Mouse (Mus musculus) liver, adult 2 months (tissue): ENCODE measurements at regions not wholly inside any gene's neighbourhood (a gene's known extent, or its start where the extent isn't known, plus 50 kb on each side); places are given as distances from the start of the nearest gene placed in this dataset.
A peak's percentile ranks its signal among the peaks of the same experiment; 100 is the strongest.

Experiments
- DNase-seq: peaks from one replicate; pipeline ENCODE4 v3.0.0-alpha.2; 2011; ENCODE audit warnings: low read depth, low spot score; ENCODE audit errors: extremely low read depth
- H3K27ac ChIP-seq: fragments of 200-500 bp; replicated peaks from 2 replicates; pipeline ENCODE4 v1.5.1; 2012; ENCODE audit warnings: low read depth, mild to moderate bottlenecking, control low read depth, inconsistent platforms, low read length; ENCODE audit not compliant: insufficient read depth
- H3K27me3 ChIP-seq: fragments of 200-500 bp; 2 replicates; pipeline ENCODE4 v1.6.1; 2012; ENCODE audit warnings: mild to moderate bottlenecking, moderate library complexity, low read length, inconsistent platforms; ENCODE audit not compliant: control insufficient read depth, insufficient read depth
- H3K36me3 ChIP-seq: fragments of 200-500 bp; 2 replicates; pipeline ENCODE4 v1.6.1; 2012; ENCODE audit warnings: low read length, inconsistent platforms; ENCODE audit not compliant: control insufficient read depth, insufficient read depth
- H3K4me1 ChIP-seq: fragments of 200-500 bp; 2 replicates; pipeline ENCODE4 v1.6.1; 2011; ENCODE audit warnings: low read length; ENCODE audit not compliant: control insufficient read depth, insufficient read depth
- H3K4me3 ChIP-seq: fragments of 200-500 bp; 2 replicates; pipeline ENCODE4 v1.5.1; 2011; ENCODE audit warnings: low read depth, mild to moderate bottlenecking, control low read depth, low read length, moderate library complexity; ENCODE audit not compliant: insufficient read depth
- H3K79me2 ChIP-seq: fragments of 200-500 bp; 2 replicates; pipeline ENCODE4 v1.6.1; 2012; ENCODE audit warnings: inconsistent platforms, mild to moderate bottlenecking, low read length, moderate library complexity; ENCODE audit not compliant: control insufficient read depth, insufficient read depth
- H3K9ac ChIP-seq: fragments of 200-500 bp; 2 replicates; pipeline ENCODE4 v1.6.1; 2012; ENCODE audit warnings: low read depth, mild to moderate bottlenecking, control low read depth, inconsistent platforms, low read length
- CTCF ChIP-seq: fragments of 200-500 bp; IDR thresholded peaks from 2 replicates; pipeline ENCODE4 v1.5.1; 2011; ENCODE audit warnings: low read depth, low read length, control low read depth
- POLR2A ChIP-seq: fragments of 200-500 bp; IDR thresholded peaks from 2 replicates; pipeline ENCODE4 v1.6.1; 2011; ENCODE audit warnings: low read length, control low read depth; ENCODE audit not compliant: insufficient read depth; ENCODE audit errors: extremely low read depth
- WGBS: fragments of 180-500 bp; shearing (Covaris S2); methylation state at CpG from one replicate; pipeline ENCODE4 v1.1.7; 2018; 5-methylcytosine and 5-hydroxymethylcytosine counted together

DNA sequence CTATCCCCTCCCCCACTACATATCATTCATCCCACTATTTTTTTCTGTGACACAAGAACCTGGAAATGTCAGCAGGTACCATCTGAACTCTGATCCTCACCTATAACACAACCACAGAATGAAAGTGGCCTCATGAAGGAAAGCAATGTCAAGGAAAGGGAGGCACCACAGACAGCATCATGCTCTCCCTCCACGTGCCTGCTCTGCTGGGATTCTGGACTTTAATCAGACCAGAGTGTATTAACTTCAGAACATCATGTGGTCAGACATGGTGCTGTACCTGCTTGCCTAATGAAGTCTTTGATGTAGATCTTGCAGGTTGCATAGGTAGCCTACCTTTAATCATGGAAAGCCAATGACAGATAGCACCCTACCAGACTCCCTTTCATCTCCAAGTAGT is 400.8 kb upstream of the Nrp1 start:
- Histone ChIP-seq H3K4me3 (no peak overlapping the region), H3K36me3 (no peaks in the 10 kb centered on the region), H3K27ac (no peak overlapping the region), H3K79me2 (no peaks in the 10 kb centered on the region), H3K4me1 (no peaks in the 10 kb centered on the region), H3K27me3 (no peaks in the 10 kb centered on the region), H3K9ac (no peak overlapping the region)
- no peak for DNase-seq
- WGBS, result 35% methylated on average over 1 of the region's 1 CpGs
- no peak for TF ChIP-seq POLR2A
- no peak for TF ChIP-seq CTCF

DNA sequence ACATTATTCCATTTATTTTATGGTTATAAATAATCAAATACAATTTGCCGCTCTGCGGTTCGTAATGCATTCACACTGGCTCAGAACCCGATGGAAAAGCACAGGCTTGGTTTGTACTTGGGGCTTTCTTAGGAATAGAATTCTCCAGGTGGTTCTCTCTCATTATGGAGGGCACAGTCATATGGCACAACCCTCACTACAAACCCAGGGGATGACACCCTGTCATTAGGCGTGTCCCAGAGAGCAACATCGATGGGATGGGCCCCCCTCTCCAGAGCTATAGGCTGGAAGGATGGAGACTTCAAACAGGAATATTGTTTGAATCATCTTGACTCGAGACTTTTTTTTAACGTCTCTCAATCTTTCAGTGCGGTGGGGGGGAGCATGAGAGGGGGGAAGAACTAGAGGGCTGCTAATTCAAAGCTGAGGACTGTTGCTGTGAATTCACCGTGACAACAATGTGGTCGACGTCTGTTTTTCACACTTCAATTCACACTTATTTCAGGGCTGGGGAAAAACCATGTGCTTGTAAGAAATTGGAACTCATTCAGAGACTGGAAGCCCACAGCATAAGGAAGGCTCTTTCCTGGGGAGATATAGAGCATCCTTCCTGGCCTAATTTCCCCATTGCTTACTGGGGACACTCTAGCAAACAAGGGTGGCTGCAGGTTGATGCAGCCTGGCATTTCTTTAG is 399.9 kb upstream of the Nrp1 start:
- no peak for DNase-seq
- TF ChIP-seq CTCF (no peak), POLR2A (no peak)
- WGBS, result 88% methylated on average over 12 of the region's 12 CpGs
- H3K79me2 ChIP-seq, result no peaks in the 10 kb centered on the region
- H3K4me3 ChIP-seq, result no peak overlapping the region
- no peak overlapping the region for H3K9ac ChIP-seq
- H3K27me3 ChIP-seq, result no peaks in the 10 kb centered on the region
- no peaks in the 10 kb centered on the region for H3K36me3 ChIP-seq
- H3K4me1 ChIP-seq, result peaks cover under 1% of the 10 kb centered on the region; the same call in 1 of the 2 replicates
- H3K27ac ChIP-seq, result no peak overlapping the region

DNA sequence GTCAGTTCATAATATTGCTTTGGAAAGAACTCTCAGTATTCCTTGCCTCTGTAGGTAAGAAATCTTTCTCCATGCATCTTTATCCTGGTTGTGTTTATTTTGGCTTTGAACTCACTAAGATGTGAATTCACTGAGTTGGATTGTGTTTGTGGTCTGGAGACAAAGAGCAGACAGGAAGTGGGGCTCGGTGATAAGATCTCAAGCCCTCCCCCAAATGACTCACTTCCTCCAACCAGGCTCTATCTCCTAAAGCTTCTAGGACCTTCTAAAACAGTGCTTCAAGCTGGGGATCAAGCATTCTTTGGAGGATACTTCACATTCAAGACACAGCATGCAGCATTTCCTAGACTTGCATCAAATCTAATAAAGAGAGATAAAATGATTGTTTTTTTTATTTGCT is 395.5 kb upstream of the Nrp1 start:
- no peak overlapping the region for H3K27ac ChIP-seq
- H3K79me2 ChIP-seq, result no peaks in the 10 kb centered on the region
- no peak overlapping the region for H3K4me3 ChIP-seq
- H3K4me1 ChIP-seq, result peaks cover 11% of the 10 kb centered on the region
- no peak overlapping the region for H3K9ac ChIP-seq
- no peak for DNase-seq
- TF ChIP-seq POLR2A (no peak), CTCF (no peak)
- H3K36me3 ChIP-seq, result no peaks in the 10 kb centered on the region
- 69% methylated on average over 1 of the region's 1 CpGs for WGBS
- H3K27me3 ChIP-seq, result no peaks in the 10 kb centered on the region

DNA sequence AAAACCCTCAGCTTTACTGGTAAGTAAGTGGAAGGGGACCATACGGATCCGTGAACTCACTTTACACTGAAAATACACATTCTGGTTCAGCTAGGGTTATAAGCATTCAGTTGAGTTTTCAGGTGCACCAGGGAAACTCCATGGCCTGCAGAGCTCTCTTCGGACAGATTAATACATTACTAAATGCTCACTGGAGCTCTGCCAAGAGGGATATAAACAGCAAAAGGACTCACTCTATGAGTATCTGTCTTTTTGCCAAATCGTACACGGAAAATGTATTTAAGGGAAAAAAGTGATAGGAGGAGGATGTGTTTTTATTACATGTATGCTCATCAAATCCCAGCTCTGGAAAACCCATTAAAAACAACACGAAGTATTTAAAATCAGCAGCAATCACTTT is 394.8 kb upstream of the Nrp1 start:
- Histone ChIP-seq H3K79me2 (no peaks in the 10 kb centered on the region), H3K27ac (no peak overlapping the region), H3K4me3 (no peak overlapping the region), H3K4me1 (peaks cover 11% of the 10 kb centered on the region), H3K27me3 (no peaks in the 10 kb centered on the region), H3K36me3 (no peaks in the 10 kb centered on the region), H3K9ac (no peak overlapping the region)
- TF ChIP-seq POLR2A (no peak), CTCF (no peak)
- peak; percentile 39 for DNase-seq
- WGBS, result 46% methylated on average over 6 of the region's 6 CpGs

DNA sequence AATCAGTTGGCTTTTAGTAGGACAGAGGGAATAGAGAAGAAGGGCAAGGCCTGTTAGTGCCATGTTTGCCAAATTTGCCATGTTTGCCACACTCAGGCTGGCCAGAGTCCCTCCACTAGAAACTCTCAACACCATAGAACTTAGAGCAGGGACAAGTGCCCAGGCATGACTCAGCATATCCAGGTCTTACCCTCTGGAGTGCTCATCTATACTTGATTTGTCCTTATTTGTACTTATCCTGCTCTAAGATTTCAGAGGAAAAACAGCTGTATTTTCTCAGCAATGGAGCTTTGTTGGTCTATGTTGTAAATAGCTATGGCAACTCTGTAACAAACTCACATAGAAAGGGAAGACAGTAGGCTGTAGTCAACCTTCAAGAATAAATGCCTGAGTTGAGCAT is 393.6 kb upstream of the Nrp1 start:
- Histone ChIP-seq H3K4me1 (peaks cover 11% of the 10 kb centered on the region), H3K9ac (no peak overlapping the region), H3K27me3 (no peaks in the 10 kb centered on the region), H3K4me3 (no peak overlapping the region), H3K36me3 (no peaks in the 10 kb centered on the region), H3K79me2 (no peaks in the 10 kb centered on the region), H3K27ac (no peak overlapping the region)
- DNase-seq, result peak; percentile 84
- TF ChIP-seq CTCF (no peak), POLR2A (no peak)

DNA sequence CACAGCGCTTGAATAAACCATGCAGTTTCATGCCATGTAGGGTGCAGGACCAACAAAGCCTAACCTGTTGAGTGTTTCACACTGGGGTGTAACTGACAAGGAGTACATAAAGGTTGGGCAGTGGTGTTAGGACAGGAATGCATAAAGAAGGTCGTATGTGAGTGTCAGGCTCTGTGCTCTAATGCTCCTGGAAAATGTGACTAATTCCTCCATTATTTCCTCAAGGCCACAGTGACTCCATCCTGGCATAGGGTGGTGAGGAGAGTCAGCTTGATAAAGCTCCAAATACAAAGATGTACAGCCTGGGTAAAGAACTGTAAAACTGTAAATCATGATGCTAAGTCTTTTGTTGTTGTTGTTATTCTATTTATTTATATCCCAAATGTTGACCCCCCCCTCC is 393.1 kb upstream of the Nrp1 start:
- DNase-seq, result no peak
- no peaks in the 10 kb centered on the region for H3K79me2 ChIP-seq
- H3K9ac ChIP-seq, result no peak overlapping the region
- no peaks in the 10 kb centered on the region for H3K27me3 ChIP-seq
- peaks cover 11% of the 10 kb centered on the region for H3K4me1 ChIP-seq
- no peak for TF ChIP-seq CTCF
- no peak for TF ChIP-seq POLR2A
- H3K4me3 ChIP-seq, result no peak overlapping the region
- H3K36me3 ChIP-seq, result no peaks in the 10 kb centered on the region
- no peak overlapping the region for H3K27ac ChIP-seq
- WGBS, result 93% methylated on average over 2 of the region's 2 CpGs
